Mouse (Mus musculus): ENCODE measurements around the gene Gm8947. TPM values are rescaled to one million over a fixed set of nuclear protein-coding genes. Genes with fewer than 3 reads are reported as not detected.
"Not testable (repeated sequence)": the region's sequence is repeated elsewhere in the genome, so short reads cannot be mapped to it uniquely, and the experiment has no call there.

Gene Gm8947
- total RNA-seq (2014; rRNA removed) (not detected in 2 replicates), polyA plus RNA-seq (2015; fragmentation: Nextera tagmentation; extraction: Ambion mirVana) (not detected in 2 replicates)

GRCm38 (mm10) chr1:151192075-151192474 lies at the start of gene Gm8947:
TSS of gene Gm8947 (plus strand) at chr1:151192376.
- H3K9ac ChIP-seq (replicated peaks; ENCODE audit: low read length, poor library complexity, severe bottlenecking); H3K4me1 ChIP-seq (ENCODE audit: insufficient read depth, low read length); DNase-seq (ENCODE audit: low spot score); H3K4me3 ChIP-seq (ENCODE audit: low read depth, low read length); H3K9me3 ChIP-seq (ENCODE audit: low read length); ATAC-seq (ENCODE audit: low FRiP score); H3K36me3 ChIP-seq (ENCODE audit: insufficient read depth, low read length); H3K27ac ChIP-seq (ENCODE audit: low read depth, low read length); H3K27me3 ChIP-seq (ENCODE audit: insufficient read depth, low read length); H3K4me2 ChIP-seq (ENCODE audit: low read depth, low read length, poor library complexity, severe bottlenecking): not testable (repeated sequence)
- no CpG with 5 or more reads among the region's 7 CpGs for WGBS

GRCm38 (mm10) chr1:151144471-151145146 lies 47.6 kb upstream of the Gm8947 start:
- Histone ChIP-seq H3K4me3 (ENCODE audit: low read depth, low read length) (no peak overlapping the region), H3K27me3 (ENCODE audit: insufficient read depth, low read length) (no peaks in the 10 kb centered on the region), H3K4me2 (ENCODE audit: low read depth, low read length, poor library complexity, severe bottlenecking) (no peak overlapping the region), H3K36me3 (ENCODE audit: insufficient read depth, low read length) (no peaks in the 10 kb centered on the region), H3K9ac (replicated peaks; ENCODE audit: low read length, poor library complexity, severe bottlenecking) (no peak overlapping the region), H3K4me1 (ENCODE audit: insufficient read depth, low read length) (no peaks in the 10 kb centered on the region), H3K9me3 (ENCODE audit: low read length) (no peaks in the 10 kb centered on the region), H3K27ac (ENCODE audit: low read depth, low read length) (no peak overlapping the region)
- no peak for DNase-seq (ENCODE audit: low spot score)
- no peak for ATAC-seq (ENCODE audit: low FRiP score)
- WGBS, result 85% methylated on average over 6 of the region's 6 CpGs
- no peak for TF ChIP-seq CTCF (IDR thresholded peaks at IDR 0.05)

- no peak overlapping the region for H3K4me3 ChIP-seq (ENCODE audit: low read depth, low read length)
- H3K36me3 ChIP-seq (ENCODE audit: insufficient read depth, low read length), result no peaks in the 10 kb centered on the region
- H3K4me1 ChIP-seq (ENCODE audit: insufficient read depth, low read length), result no peaks in the 10 kb centered on the region
- H3K27me3 ChIP-seq (ENCODE audit: insufficient read depth, low read length), result no peaks in the 10 kb centered on the region
- ATAC-seq (ENCODE audit: low FRiP score) (no peak), DNase-seq (ENCODE audit: low spot score) (no peak)
- no peak overlapping the region for H3K4me2 ChIP-seq (ENCODE audit: low read depth, low read length, poor library complexity, severe bottlenecking)
- TF ChIP-seq CTCF (IDR thresholded peaks at IDR 0.05), result no peak
- H3K27ac ChIP-seq (ENCODE audit: low read depth, low read length), result no peak overlapping the region
- no peaks in the 10 kb centered on the region for H3K9me3 ChIP-seq (ENCODE audit: low read length)
- no peak overlapping the region for H3K9ac ChIP-seq (replicated peaks; ENCODE audit: low read length, poor library complexity, severe bottlenecking)
Observed at GRCm38 (mm10) chr1:151147801-151148200, 44.4 kb upstream of the Gm8947 start.

- H3K4me2 ChIP-seq (ENCODE audit: low read depth, low read length, poor library complexity, severe bottlenecking), result no peak overlapping the region
- WGBS, result 94% methylated on average over 7 of the region's 7 CpGs
- DNase-seq (ENCODE audit: low spot score) (no peak), ATAC-seq (ENCODE audit: low FRiP score) (no peak)
- no peaks in the 10 kb centered on the region for H3K4me1 ChIP-seq (ENCODE audit: insufficient read depth, low read length)
- no peak overlapping the region for H3K9ac ChIP-seq (replicated peaks; ENCODE audit: low read length, poor library complexity, severe bottlenecking)
- no peak overlapping the region for H3K4me3 ChIP-seq (ENCODE audit: low read depth, low read length)
- no peak for TF ChIP-seq CTCF (IDR thresholded peaks at IDR 0.05)
- no peaks in the 10 kb centered on the region for H3K36me3 ChIP-seq (ENCODE audit: insufficient read depth, low read length)
- H3K9me3 ChIP-seq (ENCODE audit: low read length), result no peaks in the 10 kb centered on the region
- no peaks in the 10 kb centered on the region for H3K27me3 ChIP-seq (ENCODE audit: insufficient read depth, low read length)
- H3K27ac ChIP-seq (ENCODE audit: low read depth, low read length), result no peak overlapping the region
Observed at GRCm38 (mm10) chr1:151150211-151150610, 42.0 kb upstream of the Gm8947 start.

DNA sequence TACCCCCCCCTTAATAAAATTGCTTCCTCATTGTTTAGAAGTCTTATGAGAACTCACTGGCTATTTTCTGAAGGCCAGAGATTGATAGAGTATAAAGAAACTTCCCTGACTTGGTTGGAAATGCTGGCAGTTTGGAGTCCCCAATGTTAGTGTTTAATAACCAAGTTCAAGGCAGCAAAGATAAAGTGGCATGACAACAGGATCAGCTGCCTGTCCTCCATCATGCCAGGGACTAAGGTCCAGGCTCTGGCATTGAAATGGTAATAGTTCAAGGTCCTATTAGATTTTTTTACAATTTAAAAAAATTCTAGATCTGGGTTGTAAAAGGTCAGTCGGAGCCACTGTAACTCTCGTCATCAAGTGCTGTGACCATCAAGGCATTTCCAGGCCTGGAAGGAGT lies 41.1 kb upstream of the Gm8947 start:
- Histone ChIP-seq H3K4me3 (ENCODE audit: low read depth, low read length) (no peak overlapping the region), H3K36me3 (ENCODE audit: insufficient read depth, low read length) (no peaks in the 10 kb centered on the region), H3K9me3 (ENCODE audit: low read length) (no peaks in the 10 kb centered on the region), H3K4me1 (ENCODE audit: insufficient read depth, low read length) (no peaks in the 10 kb centered on the region), H3K9ac (replicated peaks; ENCODE audit: low read length, poor library complexity, severe bottlenecking) (no peak overlapping the region), H3K4me2 (ENCODE audit: low read depth, low read length, poor library complexity, severe bottlenecking) (no peak overlapping the region), H3K27ac (ENCODE audit: low read depth, low read length) (no peak overlapping the region), H3K27me3 (ENCODE audit: insufficient read depth, low read length) (no peaks in the 10 kb centered on the region)
- TF ChIP-seq CTCF (IDR thresholded peaks at IDR 0.05), result no peak
- 70% methylated on average over 2 of the region's 2 CpGs for WGBS
- DNase-seq (ENCODE audit: low spot score), result no peak
- ATAC-seq (ENCODE audit: low FRiP score), result no peak

DNA sequence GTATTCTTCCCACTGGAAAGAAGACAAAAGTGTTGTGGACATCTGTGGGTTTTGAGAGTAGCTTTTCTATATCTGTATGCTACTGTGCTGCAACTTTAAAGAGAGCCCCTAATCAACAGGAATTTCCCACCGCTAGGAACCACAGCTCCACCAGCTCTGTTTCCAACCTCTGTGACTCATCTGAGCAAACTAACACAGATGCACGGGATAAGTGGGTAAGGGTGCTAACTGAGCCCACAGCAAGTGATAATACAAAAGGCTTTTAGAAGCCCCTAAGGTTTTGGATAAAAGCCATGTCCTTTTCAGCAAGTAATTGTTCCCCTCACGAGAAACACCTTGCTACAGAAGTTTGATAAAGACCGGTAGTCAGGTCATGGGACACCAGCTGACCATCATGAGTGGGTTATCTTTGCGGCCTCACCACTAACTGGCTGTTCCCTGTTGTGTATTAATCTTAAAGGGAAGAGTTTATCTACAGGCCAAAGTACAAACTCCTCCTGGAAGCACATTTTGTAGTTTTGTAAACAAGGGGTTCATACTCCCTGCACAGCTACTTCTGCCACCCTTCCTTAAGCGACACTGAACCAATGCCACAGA lies 39.0 kb upstream of the Gm8947 start:
- H3K9me3 ChIP-seq (ENCODE audit: low read length), result no peaks in the 10 kb centered on the region
- no peak for DNase-seq (ENCODE audit: low spot score)
- H3K36me3 ChIP-seq (ENCODE audit: insufficient read depth, low read length), result no peaks in the 10 kb centered on the region
- H3K4me2 ChIP-seq (ENCODE audit: low read depth, low read length, poor library complexity, severe bottlenecking), result no peak overlapping the region
- TF ChIP-seq CTCF (IDR thresholded peaks at IDR 0.05), result no peak
- 85% methylated on average over 6 of the region's 6 CpGs for WGBS
- no peak overlapping the region for H3K27ac ChIP-seq (ENCODE audit: low read depth, low read length)
- H3K27me3 ChIP-seq (ENCODE audit: insufficient read depth, low read length), result no peaks in the 10 kb centered on the region
- no peaks in the 10 kb centered on the region for H3K4me1 ChIP-seq (ENCODE audit: insufficient read depth, low read length)
- no peak overlapping the region for H3K9ac ChIP-seq (replicated peaks; ENCODE audit: low read length, poor library complexity, severe bottlenecking)
- H3K4me3 ChIP-seq (ENCODE audit: low read depth, low read length), result no peak overlapping the region
- ATAC-seq (ENCODE audit: low FRiP score), result no peak

DNA sequence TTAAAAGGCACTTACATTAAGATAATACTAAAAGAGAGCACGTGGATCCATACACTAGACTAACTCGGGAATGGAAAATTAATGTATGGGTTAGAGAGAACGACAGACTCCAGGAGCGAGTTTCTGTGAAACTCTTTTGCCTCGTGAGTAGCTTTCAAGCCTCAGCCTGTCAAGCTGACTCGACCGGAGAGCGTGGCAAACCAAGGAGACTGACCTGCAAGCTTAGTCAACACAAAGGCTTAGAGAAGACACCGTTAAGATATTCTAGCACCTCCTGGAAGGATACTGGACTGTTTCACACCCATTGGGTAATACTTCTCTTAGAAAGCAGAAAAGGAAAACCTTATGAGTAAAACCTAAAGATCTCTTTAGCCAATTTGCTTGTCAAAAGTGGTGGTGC lies 38.0 kb upstream of the Gm8947 start:
- not testable (repeated sequence) for ATAC-seq (ENCODE audit: low FRiP score); H3K27ac ChIP-seq (ENCODE audit: low read depth, low read length); H3K4me3 ChIP-seq (ENCODE audit: low read depth, low read length); H3K4me1 ChIP-seq (ENCODE audit: insufficient read depth, low read length); H3K9ac ChIP-seq (replicated peaks; ENCODE audit: low read length, poor library complexity, severe bottlenecking); H3K27me3 ChIP-seq (ENCODE audit: insufficient read depth, low read length); H3K36me3 ChIP-seq (ENCODE audit: insufficient read depth, low read length); H3K9me3 ChIP-seq (ENCODE audit: low read length); H3K4me2 ChIP-seq (ENCODE audit: low read depth, low read length, poor library complexity, severe bottlenecking); DNase-seq (ENCODE audit: low spot score)
- 90% methylated on average over 9 of the region's 9 CpGs for WGBS

All from midbrain, postnatal 0 days (tissue).